Mouse (Mus musculus) hindbrain, embryonic 14.5 days (tissue): ENCODE measurements at regions not wholly inside any gene's neighbourhood (a gene's known extent, or its start where the extent isn't known, plus 50 kb on each side); places are given as distances from the start of the nearest gene placed in this dataset.

Experiments
- ATAC-seq: fragments of 200-750 bp; cut with Nextera tagmentation; 2 replicates; pipeline ENCODE4 v1.8.0; 2017; ENCODE audit warnings: moderate number of reproducible peaks, mild to moderate bottlenecking, moderate TSS enrichment, moderate library complexity; ENCODE audit not compliant: low FRiP score
- DNase-seq: peaks from one replicate; pipeline ENCODE4 v3.0.0-alpha.2; 2015; ENCODE audit warnings: low spot score
- H3K27ac ChIP-seq: fragments of 300-500 bp; sonication (generic); 2 replicates; pipeline ENCODE4 v1.5.1; 2014; ENCODE audit warnings: mild to moderate bottlenecking, moderate library complexity
- H3K27me3 ChIP-seq: fragments of 300-500 bp; sonication (generic); 2 replicates; pipeline ENCODE4 v1.6.1; 2014; ENCODE audit warnings: mild to moderate bottlenecking, low read length, mixed read lengths; ENCODE audit not compliant: control insufficient read depth, insufficient read depth
- H3K36me3 ChIP-seq: fragments of 300-500 bp; sonication (generic); replicated peaks from 2 replicates; pipeline ENCODE4 v1.6.1; 2014; ENCODE audit not compliant: control insufficient read depth, insufficient read depth
- H3K4me1 ChIP-seq: fragments of 300-500 bp; sonication (generic); replicated peaks from 2 replicates; pipeline ENCODE4 v1.6.1; 2014; ENCODE audit warnings: antibody characterized with exemption, low read length, mixed read lengths; ENCODE audit not compliant: control insufficient read depth, insufficient read depth
- H3K4me2 ChIP-seq: fragments of 300-500 bp; sonication (generic); replicated peaks from 2 replicates; pipeline ENCODE4 v1.6.1; 2014; ENCODE audit warnings: mild to moderate bottlenecking, moderate library complexity
- H3K4me3 ChIP-seq: fragments of 300-500 bp; sonication (generic); replicated peaks from 2 replicates; pipeline ENCODE4 v1.5.1; 2014; ENCODE audit warnings: mild to moderate bottlenecking, low read length
- H3K9ac ChIP-seq: fragments of 300-500 bp; sonication (generic); 2 replicates; pipeline ENCODE4 v1.6.1; 2014
- H3K9me3 ChIP-seq: fragments of 300-500 bp; sonication (generic); 2 replicates; pipeline ENCODE4 v1.6.1; 2016; ENCODE audit warnings: low read length; ENCODE audit not compliant: control insufficient read depth
- WGBS: fragments of 180-500 bp; shearing (Covaris S2); extraction: QIAGEN DNeasy Blood & Tissue Kit; methylation state at CpG from one replicate; pipeline ENCODE4 v1.1.7; 2014; 5-methylcytosine and 5-hydroxymethylcytosine counted together

GRCm38 (mm10) chr14:74011555-74011954 is 350.5 kb downstream of the Gm21750 start:
- H3K4me3 ChIP-seq: no peak overlapping the region
- no peaks in the 10 kb centered on the region for H3K4me1 ChIP-seq
- no peaks in the 10 kb centered on the region for H3K27me3 ChIP-seq
- DNase-seq: no peak
- H3K36me3 ChIP-seq: no peaks in the 10 kb centered on the region
- 82% methylated on average over 1 of the region's 1 CpGs for WGBS
- H3K9ac ChIP-seq: no peak overlapping the region
- ATAC-seq: no peak
- no peak overlapping the region for H3K4me2 ChIP-seq
- H3K9me3 ChIP-seq: no peaks in the 10 kb centered on the region
- no peak overlapping the region for H3K27ac ChIP-seq

- ATAC-seq (no peak), DNase-seq (no peak)
- Histone ChIP-seq H3K9ac (no peak overlapping the region), H3K9me3 (no peaks in the 10 kb centered on the region), H3K4me2 (no peak overlapping the region), H3K36me3 (no peaks in the 10 kb centered on the region), H3K27ac (no peak overlapping the region), H3K4me3 (no peak overlapping the region), H3K27me3 (no peaks in the 10 kb centered on the region), H3K4me1 (no peaks in the 10 kb centered on the region)
- 77% methylated on average over 2 of the region's 2 CpGs for WGBS
These were observed 358.4 kb downstream of the Gm21750 start for GRCm38 (mm10) chr14:74019421-74019820.

GRCm38 (mm10) chr14:74047009-74047694 is 386.1 kb downstream of the Gm21750 start:
- no peaks in the 10 kb centered on the region for H3K27me3 ChIP-seq
- H3K4me2 ChIP-seq: no peak overlapping the region; the same call in 1 of the 2 replicates
- ATAC-seq (peak; percentile 59; the same call in 1 of the 2 replicates), DNase-seq (peak; percentile 59)
- peak overlapping the region; percentile 3; the same call in 1 of the 2 replicates for H3K9ac ChIP-seq
- H3K27ac ChIP-seq: peak overlapping the region; percentile 79
- no peak overlapping the region for H3K4me3 ChIP-seq
- WGBS: 33% methylated on average over 5 of the region's 5 CpGs
- H3K9me3 ChIP-seq: no peaks in the 10 kb centered on the region
- H3K36me3 ChIP-seq: no peaks in the 10 kb centered on the region
- H3K4me1 ChIP-seq: peaks cover 12% of the 10 kb centered on the region

- no peak overlapping the region for H3K4me3 ChIP-seq
- 68% methylated on average over 6 of the region's 6 CpGs for WGBS
- H3K27ac ChIP-seq: peak overlapping the region; percentile 79
- H3K27me3 ChIP-seq: no peaks in the 10 kb centered on the region
- H3K4me2 ChIP-seq: no peak overlapping the region; the same call in 1 of the 2 replicates
- no peaks in the 10 kb centered on the region for H3K36me3 ChIP-seq
- ATAC-seq (peak; percentile 66; the same call in 1 of the 2 replicates), DNase-seq (no peak)
- H3K9me3 ChIP-seq: no peaks in the 10 kb centered on the region
- peaks cover 12% of the 10 kb centered on the region for H3K4me1 ChIP-seq
- peak overlapping the region; percentile 3; the same call in 1 of the 2 replicates for H3K9ac ChIP-seq
These were observed 386.8 kb downstream of the Gm21750 start for GRCm38 (mm10) chr14:74047695-74048280.

GRCm38 (mm10) chr14:74048386-74048785 is 387.4 kb downstream of the Gm21750 start:
- Histone ChIP-seq H3K4me3 (no peak overlapping the region), H3K4me1 (peaks cover 12% of the 10 kb centered on the region), H3K4me2 (no peak overlapping the region), H3K27me3 (no peaks in the 10 kb centered on the region), H3K9me3 (no peaks in the 10 kb centered on the region), H3K36me3 (no peaks in the 10 kb centered on the region), H3K9ac (no peak overlapping the region), H3K27ac (peak overlapping the region; percentile 79; the same call in 1 of the 2 replicates)
- ATAC-seq (no peak), DNase-seq (no peak)
- 80% methylated on average over 3 of the region's 3 CpGs for WGBS

- DNase-seq (no peak), ATAC-seq (no peak)
- H3K4me2 ChIP-seq: no peak overlapping the region
- H3K9me3 ChIP-seq: no peaks in the 10 kb centered on the region
- H3K4me3 ChIP-seq: no peak overlapping the region
- H3K4me1 ChIP-seq: no peaks in the 10 kb centered on the region
- no peaks in the 10 kb centered on the region for H3K27me3 ChIP-seq
- H3K36me3 ChIP-seq: no peaks in the 10 kb centered on the region
- no peak overlapping the region for H3K27ac ChIP-seq
- no peak overlapping the region for H3K9ac ChIP-seq
These were observed 405.0 kb downstream of the Gm21750 start for GRCm38 (mm10) chr14:74066051-74066450.

- H3K4me3 ChIP-seq: no peak overlapping the region
- ATAC-seq (no peak), DNase-seq (no peak)
- H3K9me3 ChIP-seq: no peaks in the 10 kb centered on the region
- 85% methylated on average over 2 of the region's 2 CpGs for WGBS
- no peaks in the 10 kb centered on the region for H3K27me3 ChIP-seq
- no peak overlapping the region for H3K9ac ChIP-seq
- H3K4me2 ChIP-seq: no peak overlapping the region
- H3K27ac ChIP-seq: no peak overlapping the region
- H3K36me3 ChIP-seq: no peaks in the 10 kb centered on the region
- H3K4me1 ChIP-seq: no peaks in the 10 kb centered on the region
These were observed 432.0 kb downstream of the Gm21750 start for GRCm38 (mm10) chr14:74093016-74093415.

- Histone ChIP-seq H3K9ac (no peak overlapping the region), H3K27me3 (no peaks in the 10 kb centered on the region), H3K4me1 (no peaks in the 10 kb centered on the region), H3K36me3 (no peaks in the 10 kb centered on the region), H3K9me3 (no peaks in the 10 kb centered on the region), H3K27ac (no peak overlapping the region), H3K4me3 (no peak overlapping the region), H3K4me2 (no peak overlapping the region)
- DNase-seq: no peak
- ATAC-seq: no peak
- 92% methylated on average over 4 of the region's 4 CpGs for WGBS
These were observed 438.7 kb downstream of the Gm21750 start for GRCm38 (mm10) chr14:74099696-74100095.

- DNase-seq (no peak), ATAC-seq (no peak)
- H3K9ac ChIP-seq: no peak overlapping the region
- H3K27me3 ChIP-seq: no peaks in the 10 kb centered on the region
- H3K4me2 ChIP-seq: no peak overlapping the region
- 88% methylated on average over 2 of the region's 2 CpGs for WGBS
- H3K9me3 ChIP-seq: no peaks in the 10 kb centered on the region
- H3K27ac ChIP-seq: peak overlapping the region; percentile 26; the same call in 1 of the 2 replicates
- H3K4me3 ChIP-seq: no peak overlapping the region
- no peaks in the 10 kb centered on the region for H3K36me3 ChIP-seq
- H3K4me1 ChIP-seq: no peaks in the 10 kb centered on the region; the same call in 1 of the 2 replicates
These were observed 451.6 kb downstream of the Gm21750 start for GRCm38 (mm10) chr14:74112603-74113002.
